Mouse (Mus musculus) brain, adult 2 months (tissue): ENCODE measurements around the gene Hrct1.

ENCODE experiments used
- DNase-seq: peaks from one replicate; pipeline ENCODE4 v3.0.0; 2011; ENCODE audit warnings: low read depth, low spot score

Gene Hrct1

GRCm38 (mm10) chr4:43727718-43728575 is 959 bp downstream of the Hrct1 start:
- DNase-seq: no peak

DNA sequence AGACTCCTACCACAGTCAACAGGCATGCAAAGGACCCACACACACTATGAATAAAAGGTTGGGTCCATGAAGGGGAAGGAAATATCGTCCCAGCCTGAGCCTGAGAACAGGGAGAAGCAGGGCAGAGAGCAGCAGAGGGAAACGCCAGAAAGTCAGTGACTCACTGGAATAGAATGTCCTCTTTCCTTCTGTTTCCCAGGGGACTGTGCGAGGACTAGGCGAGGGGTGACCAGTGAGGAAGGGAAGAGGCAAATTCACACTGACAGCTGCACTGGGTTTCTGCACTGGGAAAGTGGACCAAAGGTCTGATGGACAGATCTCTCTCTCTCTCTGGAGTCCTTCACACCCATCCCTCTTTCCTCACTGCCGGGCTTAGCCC is 1.6 kb downstream of the Hrct1 start:
- DNase-seq: no peak

GRCm38 (mm10) chr4:43729126-43729525 is 2.1 kb downstream of the Hrct1 start:
- DNase-seq: no peak

DNA sequence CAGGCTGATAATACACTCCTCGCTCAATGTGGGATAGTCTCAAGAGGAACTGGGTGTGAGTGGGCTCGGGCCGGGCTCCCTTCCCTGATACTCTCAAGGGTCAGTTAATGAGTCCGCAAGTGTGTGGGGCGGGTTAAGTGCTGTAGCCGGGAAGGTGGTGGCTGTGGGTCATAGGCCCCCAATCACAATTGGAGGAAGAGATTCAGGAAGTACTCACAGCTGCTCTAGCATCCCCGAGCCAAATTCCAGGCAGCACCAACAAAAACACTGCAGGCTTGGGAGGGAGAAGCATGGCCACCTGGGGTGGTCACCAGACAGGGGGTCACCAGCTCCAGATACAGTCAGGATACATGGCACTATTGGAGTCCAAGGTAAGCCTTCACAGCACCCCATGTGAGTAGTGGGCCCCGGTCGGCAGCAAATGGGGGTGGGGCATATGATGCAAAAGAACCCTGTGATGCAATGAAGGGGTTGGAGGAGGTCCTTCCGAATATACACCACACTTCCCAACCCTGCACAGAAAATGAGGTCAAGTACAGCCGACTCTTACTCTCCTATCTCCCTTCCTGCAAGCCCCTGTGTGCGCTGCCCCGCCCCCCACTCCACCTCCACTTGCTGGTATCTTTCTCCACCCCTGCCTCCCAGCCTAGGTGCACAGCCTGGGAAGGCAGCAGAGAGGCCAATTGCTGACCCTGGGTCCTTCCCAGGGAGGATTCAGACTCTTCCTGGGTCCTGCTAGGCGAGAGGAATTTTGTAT is 3.0 kb downstream of the Hrct1 start, which contains the start of gene Spaar:
Gene Spaar (plus strand): TSS at position 241 of the 757 bp plus-strand sequence.
- no peak for DNase-seq

- no peak for DNase-seq
Observed at GRCm38 (mm10) chr4:43730750-43731297, 3.8 kb downstream of the Hrct1 start.

GRCm38 (mm10) chr4:43732171-43732570 is 5.2 kb downstream of the Hrct1 start:
- no peak for DNase-seq

GRCm38 (mm10) chr4:43733186-43733585 is 6.2 kb downstream of the Hrct1 start:
- no peak for DNase-seq

GRCm38 (mm10) chr4:43737144-43737543 is 10.2 kb downstream of the Hrct1 start:
- no peak for DNase-seq

GRCm38 (mm10) chr4:43738989-43739674 is 12.1 kb downstream of the Hrct1 start:
- DNase-seq: no peak

DNA sequence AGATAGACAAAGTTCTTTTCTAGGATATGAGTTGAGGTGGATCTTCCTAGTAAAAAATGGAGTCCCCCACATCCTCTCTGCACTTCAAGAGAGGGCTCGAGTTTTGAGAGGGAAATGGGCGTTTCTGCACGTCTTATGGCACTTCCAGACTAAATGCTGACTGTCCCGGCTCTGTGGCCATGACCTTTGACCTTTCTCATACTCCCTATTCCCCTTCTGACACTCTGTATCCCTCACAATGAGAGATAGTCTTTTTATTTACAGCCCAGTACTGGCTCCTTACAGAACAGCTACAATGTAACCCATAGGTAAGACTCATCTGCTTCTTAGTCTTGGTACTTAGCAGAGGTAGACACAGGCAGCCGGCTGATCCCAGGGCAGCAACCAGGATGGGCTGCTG is 14.5 kb downstream of the Hrct1 start:
- no peak for DNase-seq

GRCm38 (mm10) chr4:43742637-43743036 is 15.6 kb downstream of the Hrct1 start:
- no peak for DNase-seq

GRCm38 (mm10) chr4:43743099-43743498 is 16.1 kb downstream of the Hrct1 start:
- no peak for DNase-seq

DNA sequence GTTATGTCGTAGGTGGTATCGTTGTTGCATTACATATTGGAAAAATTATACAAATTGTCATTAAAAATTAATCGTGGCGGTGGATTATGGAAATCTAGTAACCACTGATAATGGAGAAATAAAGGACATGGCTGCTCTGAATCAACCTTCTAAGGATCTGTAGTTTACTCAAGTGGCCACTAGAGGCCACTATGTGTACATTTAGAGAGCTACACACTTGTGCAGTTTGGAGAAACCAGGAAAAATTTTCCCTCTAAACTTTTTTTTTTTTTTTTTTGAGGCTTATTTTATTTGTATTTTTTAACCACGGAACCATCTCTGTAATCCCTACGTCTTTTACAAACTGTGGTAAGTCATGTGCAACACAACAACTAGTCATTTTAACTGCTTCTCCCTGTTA is 18.2 kb downstream of the Hrct1 start:
- peak; percentile 54 for DNase-seq

DNA sequence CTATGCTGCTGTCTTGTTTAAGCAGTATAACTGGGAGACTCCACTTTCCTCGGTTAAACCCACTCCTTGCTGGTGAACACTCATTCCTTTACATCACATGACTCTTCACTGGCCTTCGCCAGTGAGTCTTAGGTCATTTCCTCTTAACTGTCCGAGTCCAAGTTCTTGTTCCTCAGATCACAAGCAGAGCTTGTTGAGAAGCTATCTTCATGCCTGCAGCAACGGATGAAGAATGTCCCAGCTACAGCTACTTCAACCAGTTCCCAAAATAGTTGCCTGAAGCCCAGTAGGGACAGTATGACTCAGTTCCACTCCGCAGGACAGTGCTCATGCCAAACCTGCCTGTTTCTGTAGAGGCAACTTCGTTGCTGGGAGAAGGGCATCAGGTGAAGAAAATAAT is 30.2 kb downstream of the Hrct1 start:
- peak; percentile 47 for DNase-seq

DNA sequence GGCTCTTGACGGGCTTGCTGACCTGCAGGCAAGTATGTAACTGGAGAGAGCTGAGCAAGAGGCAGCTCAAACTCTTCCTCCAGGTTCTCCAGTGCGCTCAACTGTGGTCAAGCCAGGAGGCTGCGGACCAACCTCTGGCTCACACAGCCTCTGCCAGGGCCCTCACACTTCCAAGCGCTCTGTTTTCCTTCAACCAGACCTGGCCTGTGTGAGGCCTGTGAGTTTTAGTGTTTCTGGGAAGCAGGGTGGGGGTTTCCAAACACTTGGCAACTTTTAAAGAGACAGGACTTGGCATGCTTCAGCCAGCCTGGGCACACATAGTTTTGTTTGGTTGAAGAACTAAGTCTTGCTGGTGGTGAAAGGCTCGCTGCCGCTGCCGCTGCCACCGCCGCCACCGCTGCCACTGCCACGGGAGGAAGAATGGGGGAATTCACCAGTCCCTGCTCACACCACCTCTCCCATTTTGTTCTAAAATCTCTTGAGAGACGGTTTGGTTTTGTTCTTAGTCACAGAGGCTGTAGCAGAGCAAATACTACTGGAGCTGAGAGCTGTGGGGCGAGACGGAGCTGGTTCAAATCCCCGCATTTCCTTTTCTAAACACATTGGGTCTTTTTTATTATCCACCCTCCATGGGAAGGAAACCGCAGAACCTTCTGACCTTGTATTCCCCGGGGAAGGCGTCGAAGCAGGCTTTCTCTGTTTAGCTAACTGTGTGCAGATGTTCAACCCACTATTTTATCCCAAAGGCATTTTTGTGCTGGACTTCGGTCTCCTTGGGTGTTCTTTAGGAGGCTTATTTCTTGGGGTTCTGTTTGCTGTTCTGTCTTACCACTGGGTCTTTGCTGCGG is 32.8 kb downstream of the Hrct1 start:
- DNase-seq: peak; percentile 4

DNA sequence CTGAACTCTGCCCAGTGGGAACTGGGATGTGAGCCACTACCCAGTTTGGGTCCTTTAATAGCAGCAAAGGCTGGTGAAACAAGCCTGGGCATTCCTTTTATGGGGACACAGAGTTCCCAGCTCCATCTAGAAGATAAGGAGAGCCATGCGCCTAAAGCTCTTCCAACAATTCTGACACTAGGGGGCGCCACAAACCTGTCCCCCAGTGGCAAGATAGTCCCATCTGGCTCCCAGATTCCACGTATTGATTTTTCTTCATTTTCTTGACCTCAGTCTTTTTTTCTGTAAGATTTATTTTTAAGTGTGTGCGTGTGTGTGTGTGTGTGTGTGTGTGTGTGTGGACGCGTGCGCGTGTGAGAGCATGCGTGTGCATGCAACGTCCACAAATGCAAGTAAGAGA is 33.5 kb downstream of the Hrct1 start:
- peak; percentile 28 for DNase-seq

DNA sequence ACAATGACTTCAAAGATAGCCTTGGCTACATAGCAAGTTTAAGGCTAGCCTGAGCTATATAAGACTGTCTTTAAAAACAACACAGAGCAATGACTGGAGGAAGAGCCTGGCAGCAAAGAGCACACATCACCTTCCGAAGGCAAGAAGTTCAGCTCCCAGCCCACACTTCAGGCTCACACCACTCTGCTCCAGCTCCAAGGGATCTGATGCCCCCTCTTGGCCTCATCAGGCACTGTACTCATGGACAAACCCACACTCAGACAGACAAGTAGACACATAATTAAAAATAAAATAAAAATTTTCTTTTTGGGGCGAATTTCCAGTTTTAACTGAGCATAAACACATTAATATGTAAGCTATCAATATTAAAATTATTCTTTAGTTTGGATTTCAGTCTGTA is 34.3 kb downstream of the Hrct1 start:
- DNase-seq: no peak

DNA sequence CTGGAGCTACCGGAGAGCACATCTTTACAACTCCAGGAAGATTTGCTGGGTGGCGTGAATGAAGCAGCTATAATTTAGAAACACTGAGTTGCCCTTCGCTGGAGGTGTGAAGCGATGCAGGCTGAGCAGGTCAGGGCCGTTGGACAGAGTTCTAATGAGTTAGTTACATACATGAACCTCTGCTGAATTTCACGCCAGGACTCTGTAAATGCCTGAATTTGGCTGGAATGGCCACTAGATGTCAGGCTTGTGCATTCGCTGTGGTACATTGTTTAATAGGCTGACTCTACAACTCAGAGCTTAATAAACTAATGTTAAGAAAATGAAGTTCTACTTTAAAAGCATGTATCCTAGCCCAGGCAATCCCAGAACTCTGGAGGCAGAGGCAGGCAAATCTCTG is 36.4 kb downstream of the Hrct1 start:
- peak; percentile 72 for DNase-seq

GRCm38 (mm10) chr4:43768341-43768740 is 41.4 kb downstream of the Hrct1 start:
- no peak for DNase-seq

GRCm38 (mm10) chr4:43769374-43769773 is 42.4 kb downstream of the Hrct1 start:
- DNase-seq: no peak

- no peak for DNase-seq
Observed at GRCm38 (mm10) chr4:43770909-43771308, 43.9 kb downstream of the Hrct1 start, which contains the start of gene Olfr159. Olfr159 (minus strand) TSS chr4:43771009.
